Mouse (Mus musculus) kidney, embryonic 15.5 days (tissue): ENCODE data around the gene Trdmt1. TPM values are rescaled to one million over a fixed set of nuclear protein-coding genes. Genes with fewer than 3 reads are reported as not detected.
A peak's percentile ranks its signal among the peaks of the same experiment; 100 is the strongest.

Experiments
- ATAC-seq: fragments of 200-750 bp; cut with Nextera tagmentation; replicated peaks from 2 replicates; pipeline ENCODE4 v1.8.0; 2017; ENCODE audit warnings: moderate TSS enrichment; ENCODE audit not compliant: low FRiP score
- H3K27ac ChIP-seq: fragments of 300-500 bp; sonication (generic); 2 replicates; pipeline ENCODE4 v1.5.1; 2015; ENCODE audit warnings: mild to moderate bottlenecking, inconsistent platforms
- H3K27me3 ChIP-seq: fragments of 300-500 bp; sonication (generic); 2 replicates; pipeline ENCODE4 v1.6.1; 2015; ENCODE audit warnings: inconsistent platforms
- H3K36me3 ChIP-seq: fragments of 300-500 bp; sonication (generic); 2 replicates; pipeline ENCODE4 v1.6.1; 2015; ENCODE audit warnings: inconsistent platforms
- H3K4me1 ChIP-seq: fragments of 300-500 bp; sonication (generic); 2 replicates; pipeline ENCODE4 v1.6.1; 2015; ENCODE audit warnings: inconsistent platforms
- H3K4me2 ChIP-seq: fragments of 300-500 bp; sonication (generic); 2 replicates; pipeline ENCODE4 v1.6.1; 2015; ENCODE audit warnings: moderate library complexity, mild to moderate bottlenecking, inconsistent platforms
- H3K4me3 ChIP-seq: fragments of 300-500 bp; sonication (generic); replicated peaks from 2 replicates; pipeline ENCODE4 v1.5.1; 2015; ENCODE audit warnings: mild to moderate bottlenecking, inconsistent platforms
- H3K9ac ChIP-seq: fragments of 300-500 bp; sonication (generic); 2 replicates; pipeline ENCODE4 v1.6.1; 2015; ENCODE audit warnings: mild to moderate bottlenecking, inconsistent platforms
- H3K9me3 ChIP-seq: fragments of 300-500 bp; sonication (generic); replicated peaks from 2 replicates; pipeline ENCODE4 v1.6.1; 2016; ENCODE audit warnings: inconsistent platforms
- WGBS: fragments of 180-500 bp; shearing (Covaris S2); methylation state at CpG from one replicate; pipeline ENCODE4 v1.1.7; 2015; ENCODE audit warnings: mixed read lengths; 5-methylcytosine and 5-hydroxymethylcytosine counted together
- polyA plus RNA-seq: library from polyadenylated mRNA; unstranded; fragments of >200 nt; fragmentation: Nextera tagmentation; extraction: Ambion mirVana; gene quantifications from 2 replicates; pipeline ENCODE4 v1.2.1, GENCODE M21; 2015

Trdmt1 gene
- polyA plus RNA-seq, 1 experiment from 2014 or later = 13.4 TPM

- H3K27ac ChIP-seq = peak overlapping the region; percentile 97
- WGBS = under 1% methylated on average over 46 of the region's 46 CpGs
These were observed 29.8 kb upstream of the Trdmt1 start for GRCm38 (mm10) chr2:13574066-13574800.

GRCm38 (mm10) chr2:13573408-13574065 is 29.1 kb upstream of the Trdmt1 start, which contains the start of gene Vim:
TSS of gene Vim (plus strand) at chr2:13573927.
- Histone ChIP-seq H3K9me3 (no peaks in the 10 kb centered on the region), H3K4me1 (peaks cover 31% of the 10 kb centered on the region), H3K4me3 (peak within 1 kb of the TSS; percentile 73), H3K27ac (peak within 1 kb of the TSS; percentile 97), H3K4me2 (peak within 1 kb of the TSS; percentile 79), H3K36me3 (peaks cover 18% of the 10 kb centered on the region), H3K9ac (peak within 1 kb of the TSS; percentile 69), H3K27me3 (0 out of 2 replicates have a peak, but pooled peaks cover 10% of the 10 kb centered on the region)
- peak; percentile 96 for ATAC-seq
- WGBS = under 1% methylated on average over 26 of the region's 26 CpGs

More at GRCm38 (mm10) chr2:13574066-13574800, 29.8 kb upstream of the Trdmt1 start:
- no peaks in the 10 kb centered on the region for H3K9me3 ChIP-seq
- ATAC-seq = peak; percentile 95
- peaks cover 22% of the 10 kb centered on the region for H3K36me3 ChIP-seq
- H3K9ac ChIP-seq = peak overlapping the region; percentile 69
- 0 out of 2 replicates have a peak, but pooled peaks cover 10% of the 10 kb centered on the region for H3K27me3 ChIP-seq
- peaks cover 31% of the 10 kb centered on the region for H3K4me1 ChIP-seq
- peak overlapping the region; percentile 79 for H3K4me2 ChIP-seq
- peak overlapping the region; percentile 73 for H3K4me3 ChIP-seq

- H3K36me3 ChIP-seq = peaks cover 13% of the 10 kb centered on the region
These were observed 28.4 kb upstream of the Trdmt1 start for GRCm38 (mm10) chr2:13572647-13573407.

GRCm38 (mm10) chr2:13572101-13572553 is 27.7 kb upstream of the Trdmt1 start:
- Histone ChIP-seq H3K4me2 (no peak overlapping the region; the same call in 1 of the 2 replicates), H3K4me3 (no peak overlapping the region), H3K27ac (peak overlapping the region; percentile 97), H3K4me1 (peaks cover 31% of the 10 kb centered on the region), H3K27me3 (0 out of 2 replicates have a peak, but pooled peaks cover 10% of the 10 kb centered on the region), H3K36me3 (peaks cover 9% of the 10 kb centered on the region), H3K9ac (no peak overlapping the region), H3K9me3 (no peaks in the 10 kb centered on the region)
- 35% methylated on average over 4 of the region's 4 CpGs for whole genome bisulfite sequencing
- ATAC-seq = no peak

More at GRCm38 (mm10) chr2:13572647-13573407, 28.4 kb upstream of the Trdmt1 start:
- peak; percentile 5 for ATAC-seq
- Histone ChIP-seq H3K9ac (peak overlapping the region; percentile 69; the same call in 1 of the 2 replicates), H3K4me1 (peaks cover 31% of the 10 kb centered on the region), H3K9me3 (no peaks in the 10 kb centered on the region), H3K4me3 (peak overlapping the region; percentile 73), H3K27me3 (0 out of 2 replicates have a peak, but pooled peaks cover 10% of the 10 kb centered on the region), H3K27ac (peak overlapping the region; percentile 97), H3K4me2 (peak overlapping the region; percentile 79)
- WGBS = 5% methylated on average over 12 of the region's 12 CpGs

GRCm38 (mm10) chr2:13570122-13570521 is 25.7 kb upstream of the Trdmt1 start:
- no peaks in the 10 kb centered on the region for H3K36me3 ChIP-seq
- no peak for ATAC-seq
- H3K9ac ChIP-seq = no peak overlapping the region
- no peaks in the 10 kb centered on the region for H3K9me3 ChIP-seq
- WGBS = 75% methylated on average over 2 of the region's 2 CpGs
- 0 out of 2 replicates have a peak, but pooled peaks cover 10% of the 10 kb centered on the region for H3K27me3 ChIP-seq
- peaks cover 24% of the 10 kb centered on the region for H3K4me1 ChIP-seq
- H3K4me2 ChIP-seq = no peak overlapping the region
- no peak overlapping the region for H3K4me3 ChIP-seq
- H3K27ac ChIP-seq = no peak overlapping the region

GRCm38 (mm10) chr2:13560396-13560795 is 15.9 kb upstream of the Trdmt1 start:
- no peak overlapping the region for H3K9ac ChIP-seq
- no peaks in the 10 kb centered on the region for H3K9me3 ChIP-seq
- ATAC-seq = no peak
- WGBS = 86% methylated on average over 2 of the region's 2 CpGs
- H3K4me1 ChIP-seq = no peaks in the 10 kb centered on the region
- H3K4me2 ChIP-seq = no peak overlapping the region
- no peak overlapping the region for H3K4me3 ChIP-seq
- no peak overlapping the region for H3K27ac ChIP-seq
- no peaks in the 10 kb centered on the region for H3K27me3 ChIP-seq
- H3K36me3 ChIP-seq = no peaks in the 10 kb centered on the region

- 84% methylated on average over 5 of the region's 5 CpGs for WGBS
- H3K4me2 ChIP-seq = no peak overlapping the region
These were observed 15.3 kb upstream of the Trdmt1 start for GRCm38 (mm10) chr2:13559729-13560128.

GRCm38 (mm10) chr2:13559303-13559702 is 14.8 kb upstream of the Trdmt1 start:
- Histone ChIP-seq H3K9me3 (no peaks in the 10 kb centered on the region), H3K36me3 (no peaks in the 10 kb centered on the region), H3K27me3 (no peaks in the 10 kb centered on the region), H3K9ac (no peak overlapping the region), H3K4me3 (no peak overlapping the region), H3K27ac (no peak overlapping the region), H3K4me2 (no peak overlapping the region), H3K4me1 (0 out of 2 replicates have a peak, but pooled peaks cover 2% of the 10 kb centered on the region)
- 92% methylated on average over 5 of the region's 5 CpGs for WGBS
- ATAC-seq = no peak

More at GRCm38 (mm10) chr2:13559729-13560128, 15.3 kb upstream of the Trdmt1 start:
- Histone ChIP-seq H3K27ac (no peak overlapping the region), H3K36me3 (no peaks in the 10 kb centered on the region), H3K4me1 (no peaks in the 10 kb centered on the region), H3K9me3 (no peaks in the 10 kb centered on the region), H3K27me3 (no peaks in the 10 kb centered on the region), H3K9ac (no peak overlapping the region), H3K4me3 (no peak overlapping the region)
- ATAC-seq = no peak

- 0 out of 2 replicates have a peak, but pooled peaks cover 2% of the 10 kb centered on the region for H3K4me1 ChIP-seq
- H3K27me3 ChIP-seq = no peaks in the 10 kb centered on the region
- H3K36me3 ChIP-seq = no peaks in the 10 kb centered on the region
- no peak overlapping the region for H3K9ac ChIP-seq
- 36% methylated on average over 5 of the region's 5 CpGs for WGBS
- no peak overlapping the region for H3K4me3 ChIP-seq
- H3K9me3 ChIP-seq = no peaks in the 10 kb centered on the region
- H3K4me2 ChIP-seq = no peak overlapping the region
- ATAC-seq = no peak
- H3K27ac ChIP-seq = no peak overlapping the region
These were observed 14.3 kb upstream of the Trdmt1 start for GRCm38 (mm10) chr2:13558607-13559262.

GRCm38 (mm10) chr2:13557145-13558030 is 12.9 kb upstream of the Trdmt1 start:
- ATAC-seq = no peak
- Histone ChIP-seq H3K4me1 (0 out of 2 replicates have a peak, but pooled peaks cover 2% of the 10 kb centered on the region), H3K4me3 (no peak overlapping the region), H3K9ac (no peak overlapping the region), H3K27ac (no peak overlapping the region), H3K9me3 (no peaks in the 10 kb centered on the region), H3K4me2 (no peak overlapping the region), H3K27me3 (no peaks in the 10 kb centered on the region), H3K36me3 (no peaks in the 10 kb centered on the region)
- WGBS = 84% methylated on average over 9 of the region's 9 CpGs
